Comparison of ENCODE assay signal across 1 mouse cellular context in genomic region chr4:43730750-43731297, GRCm38 (mm10).
TF ChIP-seq lines count a peak whose summit lies in the region.

No protein-coding gene starts in this region.

TF ChIP-seq in CH12.LX, 34 proteins besides CTCF, POLR2A, EP300 and RAD21:
- TF ChIP-seq SMC3 (IDR thresholded peaks at IDR 0.05; ENCODE audit: low read depth, low read length) (0 out of 2 replicates have a peak, but pooled peaks have one; percentile 11), IRF4 (IDR thresholded peaks at IDR 0.05; ENCODE audit: low read depth, low read length) (0 out of 2 replicates have a peak, but pooled peaks have one; percentile 42), BHLHE40 (IDR thresholded peaks at IDR 0.05; ENCODE audit: low read depth, low read length) (no peak)
